Mouse (Mus musculus): ENCODE results near the gene Lhcgr.

- TF ChIP-seq POLR2A (IDR thresholded peaks at IDR 0.05; ENCODE audit: borderline replicate concordance, extremely low read depth, insufficient read depth, insufficient read length, poor library complexity, severe bottlenecking) (no peak), CTCF (IDR thresholded peaks at IDR 0.05; ENCODE audit: borderline replicate concordance, extremely low read depth, insufficient read depth, insufficient read length) (no peak)
Measured at GRCm38 (mm10) chr17:88669921-88670320, 121.9 kb downstream of the Lhcgr start.

Data from brain, embryonic 14.5 days (tissue).